Mouse (Mus musculus): ENCODE data around the gene Gpr37l1. TPM values are rescaled to one million over a fixed set of nuclear protein-coding genes. Genes with fewer than 3 reads are reported as not detected.

Gpr37l1 gene
- polyA plus RNA-seq, 1 experiment, result 0.67 TPM

GRCm38 (mm10) chr1:135177724-135178123 lies 10.2 kb upstream of the Gpr37l1 start:
- 90% methylated on average over 3 of the region's 3 CpGs for WGBS
- no peak overlapping the region for H3K27ac ChIP-seq (ENCODE audit: control insufficient read depth, insufficient read depth, low read depth, low read length, poor library complexity)
- no peak for TF ChIP-seq POLR2A (IDR thresholded peaks at IDR 0.05; ENCODE audit: borderline replicate concordance, control insufficient read depth, low read depth, low read length)
- TF ChIP-seq CTCF (IDR thresholded peaks at IDR 0.05; ENCODE audit: control insufficient read depth, insufficient read depth, low read length), result no peak
- H3K4me3 ChIP-seq (replicated peaks; ENCODE audit: control insufficient read depth, low read depth, low read length), result no peak overlapping the region
- no peaks in the 10 kb centered on the region for H3K4me1 ChIP-seq (ENCODE audit: control insufficient read depth, insufficient read depth, low read length)

GRCm38 (mm10) chr1:135175176-135175575 lies 7.7 kb upstream of the Gpr37l1 start:
- Histone ChIP-seq H3K4me1 (ENCODE audit: control insufficient read depth, insufficient read depth, low read length) (no peaks in the 10 kb centered on the region), H3K27ac (ENCODE audit: control insufficient read depth, insufficient read depth, low read depth, low read length, poor library complexity) (no peak overlapping the region), H3K4me3 (replicated peaks; ENCODE audit: control insufficient read depth, low read depth, low read length) (no peak overlapping the region)
- TF ChIP-seq CTCF (IDR thresholded peaks at IDR 0.05; ENCODE audit: control insufficient read depth, insufficient read depth, low read length) (no peak), POLR2A (IDR thresholded peaks at IDR 0.05; ENCODE audit: borderline replicate concordance, control insufficient read depth, low read depth, low read length) (no peak)
- 68% methylated on average over 3 of the region's 3 CpGs for WGBS

- Histone ChIP-seq H3K4me3 (replicated peaks; ENCODE audit: control insufficient read depth, low read depth, low read length) (no peak overlapping the region), H3K4me1 (ENCODE audit: control insufficient read depth, insufficient read depth, low read length) (no peaks in the 10 kb centered on the region), H3K27ac (ENCODE audit: control insufficient read depth, insufficient read depth, low read depth, low read length, poor library complexity) (no peak overlapping the region)
- 87% methylated on average over 6 of the region's 6 CpGs for WGBS
- no peak for TF ChIP-seq CTCF (IDR thresholded peaks at IDR 0.05; ENCODE audit: control insufficient read depth, insufficient read depth, low read length)
- no peak for TF ChIP-seq POLR2A (IDR thresholded peaks at IDR 0.05; ENCODE audit: borderline replicate concordance, control insufficient read depth, low read depth, low read length)
Measured at GRCm38 (mm10) chr1:135173311-135173710, 5.8 kb upstream of the Gpr37l1 start.

- Histone ChIP-seq H3K4me1 (ENCODE audit: control insufficient read depth, insufficient read depth, low read length) (no peaks in the 10 kb centered on the region), H3K4me3 (replicated peaks; ENCODE audit: control insufficient read depth, low read depth, low read length) (no peak overlapping the region), H3K27ac (ENCODE audit: control insufficient read depth, insufficient read depth, low read depth, low read length, poor library complexity) (no peak overlapping the region)
- no peak for TF ChIP-seq CTCF (IDR thresholded peaks at IDR 0.05; ENCODE audit: control insufficient read depth, insufficient read depth, low read length)
- no peak for TF ChIP-seq POLR2A (IDR thresholded peaks at IDR 0.05; ENCODE audit: borderline replicate concordance, control insufficient read depth, low read depth, low read length)
- WGBS, result 59% methylated on average over 6 of the region's 6 CpGs
Measured at GRCm38 (mm10) chr1:135171984-135172383, 4.5 kb upstream of the Gpr37l1 start.

DNA sequence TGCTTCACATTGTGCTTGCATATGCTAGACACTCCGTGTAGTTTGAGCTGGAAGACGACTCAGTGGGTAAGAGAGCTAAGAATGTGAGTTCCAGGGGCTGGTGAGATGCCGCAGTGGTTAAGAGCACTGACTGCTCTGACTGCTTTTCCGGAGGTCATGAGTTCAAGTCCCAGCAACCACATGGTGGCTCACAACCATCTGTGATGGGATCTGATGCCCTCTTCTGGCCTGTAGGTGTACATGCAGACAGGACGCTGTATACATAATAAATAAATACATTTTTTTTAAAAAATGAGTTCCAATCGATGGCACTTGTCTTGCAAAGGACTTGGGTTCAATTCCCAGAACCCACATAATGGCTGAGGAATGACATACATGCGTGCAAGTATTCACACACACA lies 3.7 kb upstream of the Gpr37l1 start:
- no peaks in the 10 kb centered on the region for H3K4me1 ChIP-seq (ENCODE audit: control insufficient read depth, insufficient read depth, low read length)
- 72% methylated on average over 7 of the region's 7 CpGs for WGBS
- no peak overlapping the region for H3K27ac ChIP-seq (ENCODE audit: control insufficient read depth, insufficient read depth, low read depth, low read length, poor library complexity)
- TF ChIP-seq CTCF (IDR thresholded peaks at IDR 0.05; ENCODE audit: control insufficient read depth, insufficient read depth, low read length) (no peak), POLR2A (IDR thresholded peaks at IDR 0.05; ENCODE audit: borderline replicate concordance, control insufficient read depth, low read depth, low read length) (no peak)
- no peak overlapping the region for H3K4me3 ChIP-seq (replicated peaks; ENCODE audit: control insufficient read depth, low read depth, low read length)

DNA sequence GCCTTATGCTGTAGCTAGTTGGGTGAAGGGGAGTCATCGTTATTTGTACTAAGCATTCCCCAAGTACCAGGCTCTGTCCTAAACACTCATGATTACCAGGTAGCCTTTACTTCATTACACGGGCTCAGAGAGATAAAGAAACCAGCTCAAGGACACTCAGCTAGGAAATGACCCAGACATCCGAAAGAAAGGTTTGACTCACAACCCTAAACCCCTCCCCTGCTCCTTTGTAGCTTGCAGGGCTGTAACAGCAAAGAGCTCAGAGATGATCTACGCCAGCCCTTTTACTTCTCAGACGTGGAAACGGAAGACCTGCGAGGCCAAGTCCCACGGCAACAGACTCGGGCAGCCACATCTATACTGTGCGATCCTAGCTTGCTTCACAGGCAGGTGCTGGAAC lies 2.8 kb upstream of the Gpr37l1 start:
- no peak for TF ChIP-seq CTCF (IDR thresholded peaks at IDR 0.05; ENCODE audit: control insufficient read depth, insufficient read depth, low read length)
- TF ChIP-seq POLR2A (IDR thresholded peaks at IDR 0.05; ENCODE audit: borderline replicate concordance, control insufficient read depth, low read depth, low read length), result no peak
- Histone ChIP-seq H3K27ac (ENCODE audit: control insufficient read depth, insufficient read depth, low read depth, low read length, poor library complexity) (no peak overlapping the region), H3K4me1 (ENCODE audit: control insufficient read depth, insufficient read depth, low read length) (no peaks in the 10 kb centered on the region), H3K4me3 (replicated peaks; ENCODE audit: control insufficient read depth, low read depth, low read length) (no peak overlapping the region)
- WGBS, result 57% methylated on average over 10 of the region's 10 CpGs

- Histone ChIP-seq H3K27ac (ENCODE audit: control insufficient read depth, insufficient read depth, low read depth, low read length, poor library complexity) (no peak overlapping the region), H3K4me1 (ENCODE audit: control insufficient read depth, insufficient read depth, low read length) (no peaks in the 10 kb centered on the region), H3K4me3 (replicated peaks; ENCODE audit: control insufficient read depth, low read depth, low read length) (no peak overlapping the region)
- TF ChIP-seq CTCF (IDR thresholded peaks at IDR 0.05; ENCODE audit: control insufficient read depth, insufficient read depth, low read length), result no peak
- WGBS, result 56% methylated on average over 12 of the region's 12 CpGs
Measured at GRCm38 (mm10) chr1:135169556-135170224, 2.2 kb upstream of the Gpr37l1 start.

DNA sequence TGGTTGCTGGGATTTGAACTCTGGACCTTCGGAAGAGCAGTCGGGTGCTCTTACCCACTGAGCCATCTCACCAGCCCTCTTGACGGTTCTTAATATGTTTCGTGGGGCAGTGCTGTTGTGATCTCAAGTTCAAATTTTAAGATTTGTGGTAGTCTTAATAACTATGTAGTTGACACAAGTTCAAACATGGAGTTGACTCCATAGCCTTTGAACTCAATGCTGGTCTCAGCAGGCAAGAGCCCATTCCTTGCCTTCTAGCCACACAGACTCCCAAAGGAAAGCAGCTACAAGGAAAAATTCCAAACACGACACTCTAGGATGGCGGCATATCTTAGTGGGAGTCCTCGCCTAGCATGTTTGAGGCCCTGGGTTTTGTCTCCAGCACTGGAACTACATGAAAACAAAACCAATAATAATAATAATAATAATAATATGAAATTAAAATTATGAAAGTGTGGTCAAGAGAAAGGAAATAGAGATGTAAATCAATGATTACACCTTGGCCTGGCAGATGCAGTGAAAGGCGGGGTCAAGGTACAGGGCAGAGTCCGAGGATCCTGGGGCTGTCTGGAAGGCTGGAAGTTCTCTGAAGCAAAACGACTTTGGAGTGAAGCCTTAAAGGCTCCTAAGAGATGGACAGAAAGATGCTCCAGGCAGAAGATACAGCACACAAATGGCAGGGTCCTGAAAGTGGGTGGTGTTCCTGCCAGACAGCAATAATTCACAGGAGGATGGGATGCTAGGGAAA lies 1.1 kb upstream of the Gpr37l1 start:
- H3K27ac ChIP-seq (ENCODE audit: control insufficient read depth, insufficient read depth, low read depth, low read length, poor library complexity), result no peak overlapping the region
- WGBS, result 81% methylated on average over 10 of the region's 10 CpGs
- H3K4me1 ChIP-seq (ENCODE audit: control insufficient read depth, insufficient read depth, low read length), result no peaks in the 10 kb centered on the region
- H3K4me3 ChIP-seq (replicated peaks; ENCODE audit: control insufficient read depth, low read depth, low read length), result no peak overlapping the region
- TF ChIP-seq CTCF (IDR thresholded peaks at IDR 0.05; ENCODE audit: control insufficient read depth, insufficient read depth, low read length), result no peak
- no peak for TF ChIP-seq POLR2A (IDR thresholded peaks at IDR 0.05; ENCODE audit: borderline replicate concordance, control insufficient read depth, low read depth, low read length)

All from bone marrow, adult 2 months (tissue).